Comparison of ENCODE assay signal across 25 mouse cellular contexts in genomic region chrX:70931944-70932343, GRCm38 (mm10).
"Had no signal": no experiment of that assay in that cellular context is flagged by ENCODE, and none has a peak within 500 bp of the region (broad histone marks: within the 10 kb centered on the region; RNA-seq: fewer than 3 reads in every experiment).

No protein-coding gene starts in this region.

- H3K9me3 ChIP-seq: heart, embryonic 13.5 days; heart, embryonic 15.5 days; hindbrain, embryonic 13.5 days; hindbrain, embryonic 15.5 days; limb, embryonic 10.5 days; limb, embryonic 12.5 days; liver, embryonic 13.5 days; liver, embryonic 15.5 days had no signal

- H3K27ac ChIP-seq: heart, adult 2 months; heart, embryonic 13.5 days; heart, embryonic 15.5 days; hindbrain, embryonic 13.5 days; hindbrain, embryonic 15.5 days; hindbrain, postnatal 0 days; limb, embryonic 10.5 days; limb, embryonic 12.5 days; liver, embryonic 13.5 days; liver, embryonic 15.5 days had no signal

- H3K4me1 ChIP-seq: heart, embryonic 13.5 days; heart, embryonic 15.5 days; hindbrain, embryonic 13.5 days; hindbrain, embryonic 15.5 days; limb, embryonic 10.5 days; limb, embryonic 12.5 days; liver, embryonic 13.5 days; liver, embryonic 15.5 days had no signal

- ATAC-seq: hindbrain, postnatal 0 days had no signal

- H3K27me3 ChIP-seq: heart, embryonic 15.5 days; hindbrain, embryonic 13.5 days; hindbrain, embryonic 15.5 days; liver, embryonic 13.5 days; liver, embryonic 15.5 days had no signal

- H3K4me3 ChIP-seq: heart, adult 2 months; heart, embryonic 13.5 days; heart, embryonic 15.5 days; hindbrain, embryonic 13.5 days; hindbrain, embryonic 15.5 days; limb, embryonic 10.5 days; limb, embryonic 12.5 days; liver, embryonic 13.5 days; liver, embryonic 15.5 days had no signal

- DNase-seq: gastrocnemius, postnatal 14 days; gastrocnemius, postnatal 36 days; heart, adult 11 months; heart, adult 2 months; heart, postnatal 14 days; heart, postnatal 36 days; kidney, adult 18-20 months; kidney, adult 8-10 months; kidney, postnatal 10 days; kidney, postnatal 25 days; kidney, postnatal 4 days; layer of hippocampus, adult 9-11 months; layer of hippocampus, postnatal 36 days; liver; liver, embryonic 13.5 days had no signal

- H3K36me3 ChIP-seq: heart, embryonic 13.5 days; heart, embryonic 15.5 days; hindbrain, embryonic 13.5 days; hindbrain, embryonic 15.5 days; limb, embryonic 10.5 days; limb, embryonic 12.5 days; liver, embryonic 13.5 days; liver, embryonic 15.5 days had no signal

- H3K9ac ChIP-seq: heart, embryonic 13.5 days; heart, embryonic 15.5 days; hindbrain, embryonic 13.5 days; hindbrain, embryonic 15.5 days; limb, embryonic 12.5 days; liver, embryonic 13.5 days; liver, embryonic 15.5 days had no signal

- H3K4me2 ChIP-seq: heart, embryonic 11.5 days; heart, embryonic 13.5 days; heart, embryonic 15.5 days; hindbrain, embryonic 13.5 days; hindbrain, embryonic 15.5 days; limb, embryonic 12.5 days; liver, embryonic 11.5 days; liver, embryonic 13.5 days; liver, embryonic 15.5 days had no signal
